ENCODE assay signal across 15 mouse cellular contexts in the genomic region with DNA sequence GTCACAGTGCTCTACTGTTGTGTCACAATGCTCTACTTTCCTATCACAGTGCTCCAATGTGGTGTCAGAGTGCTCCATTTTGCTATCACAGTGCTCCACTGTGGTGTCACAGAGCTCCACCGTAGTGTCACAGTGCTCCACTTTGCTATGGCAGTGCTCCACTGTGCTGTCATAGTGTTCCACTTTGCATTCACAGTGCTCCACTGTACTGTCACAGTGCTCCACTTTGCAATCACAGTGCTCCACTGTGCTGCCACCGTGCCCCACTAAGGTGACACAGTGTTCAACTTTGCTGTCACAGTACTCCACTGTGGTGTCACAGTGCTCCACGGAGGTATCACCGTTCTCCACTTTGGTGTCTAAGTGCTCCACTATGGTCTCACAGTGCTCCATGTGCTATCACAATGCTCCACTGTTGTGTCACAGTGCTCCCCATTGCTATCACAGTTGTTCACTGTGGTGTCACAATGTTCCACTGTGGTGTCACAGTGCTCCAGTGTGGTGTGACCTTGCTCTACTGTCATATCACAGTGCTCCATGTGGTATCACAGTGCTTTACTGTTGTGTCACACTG.
DNase-seq lines count a peak whose midpoint lies in the region; ATAC-seq lines count a peak whose summit lies in the region.
"Had no signal": no experiment of that assay in that cellular context is flagged by ENCODE, and none has a peak within 500 bp of the region (broad histone marks: within the 10 kb centered on the region; RNA-seq: fewer than 3 reads in every experiment).

No protein-coding gene starts in this region.

- no peak for ATAC-seq in forebrain, embryonic 11.5 days (replicated peaks; ENCODE audit: low FRiP score)
- ATAC-seq in forebrain, embryonic 15.5 days (replicated peaks): no peak
- ATAC-seq in kidney, embryonic 15.5 days (replicated peaks; ENCODE audit: low FRiP score): 0 out of 2 replicates have a peak, but pooled peaks have one; percentile 9
- ATAC-seq in kidney, embryonic 14.5 days (ENCODE audit: low FRiP score, low TSS enrichment): no peak
- ATAC-seq in neural tube, embryonic 13.5 days (ENCODE audit: low read depth): 0 out of 2 replicates have a peak, but pooled peaks have one; percentile 49
- ATAC-seq: hindbrain, embryonic 16.5 days; Patski had no signal

- H3K27me3 ChIP-seq in forebrain, embryonic 11.5 days (ENCODE audit: control insufficient read depth, insufficient read depth, low read length): no peaks in the 10 kb centered on the region
- no peaks in the 10 kb centered on the region for H3K27me3 ChIP-seq in forebrain, embryonic 15.5 days
- H3K27me3 ChIP-seq in kidney, embryonic 15.5 days: no peaks in the 10 kb centered on the region
- H3K27me3 ChIP-seq in kidney, embryonic 14.5 days (ENCODE audit: control insufficient read depth, insufficient read depth, low read length): no peaks in the 10 kb centered on the region
- no peaks in the 10 kb centered on the region for H3K27me3 ChIP-seq in neural tube, embryonic 13.5 days
- H3K27me3 ChIP-seq: Patski had no signal

- no peak overlapping the region for H3K4me3 ChIP-seq in forebrain, embryonic 11.5 days (ENCODE audit: low read depth, low read length)
- no peak overlapping the region for H3K4me3 ChIP-seq in forebrain, embryonic 15.5 days
- H3K4me3 ChIP-seq in kidney, embryonic 15.5 days (replicated peaks): no peak overlapping the region
- no peak overlapping the region for H3K4me3 ChIP-seq in kidney, embryonic 14.5 days (ENCODE audit: low read length)
- no peak overlapping the region for H3K4me3 ChIP-seq in neural tube, embryonic 13.5 days

- H3K9me3 ChIP-seq in forebrain, embryonic 11.5 days (ENCODE audit: control insufficient read depth, low read length): no peaks in the 10 kb centered on the region
- no peaks in the 10 kb centered on the region for H3K9me3 ChIP-seq in forebrain, embryonic 15.5 days
- H3K9me3 ChIP-seq in kidney, embryonic 15.5 days (replicated peaks): no peaks in the 10 kb centered on the region
- H3K9me3 ChIP-seq in kidney, embryonic 14.5 days (ENCODE audit: control insufficient read depth, low read length): no peaks in the 10 kb centered on the region
- H3K9me3 ChIP-seq in neural tube, embryonic 13.5 days: no peaks in the 10 kb centered on the region

- H3K4me1 ChIP-seq in forebrain, embryonic 11.5 days (replicated peaks; ENCODE audit: control insufficient read depth, insufficient read depth, low read length): no peaks in the 10 kb centered on the region
- H3K4me1 ChIP-seq in forebrain, embryonic 15.5 days: no peaks in the 10 kb centered on the region
- no peaks in the 10 kb centered on the region for H3K4me1 ChIP-seq in kidney, embryonic 15.5 days
- H3K4me1 ChIP-seq in kidney, embryonic 14.5 days (ENCODE audit: control insufficient read depth, insufficient read depth, low read length): no peaks in the 10 kb centered on the region
- H3K4me1 ChIP-seq in neural tube, embryonic 13.5 days (replicated peaks): no peaks in the 10 kb centered on the region

- H3K27ac ChIP-seq in forebrain, embryonic 11.5 days (ENCODE audit: low read depth, low read length): no peak overlapping the region
- H3K27ac ChIP-seq in forebrain, embryonic 15.5 days (replicated peaks): no peak overlapping the region
- no peak overlapping the region for H3K27ac ChIP-seq in kidney, embryonic 15.5 days
- no peak overlapping the region for H3K27ac ChIP-seq in kidney, embryonic 14.5 days (ENCODE audit: low read depth, low read length)
- no peak overlapping the region for H3K27ac ChIP-seq in neural tube, embryonic 13.5 days (replicated peaks)
- H3K27ac ChIP-seq: macrophage had no signal

- 90% methylated on average over 4 of the region's 4 CpGs for WGBS in forebrain, embryonic 11.5 days
- 90% methylated on average over 4 of the region's 4 CpGs for WGBS in forebrain, embryonic 15.5 days
- WGBS in kidney, embryonic 15.5 days: 88% methylated on average over 4 of the region's 4 CpGs
- WGBS in kidney, embryonic 14.5 days: 87% methylated on average over 4 of the region's 4 CpGs
- 97% methylated on average over 4 of the region's 4 CpGs for WGBS in neural tube, embryonic 13.5 days

- peak; percentile 43 for DNase-seq in forebrain, embryonic 11.5 days (ENCODE audit: low spot score)
- DNase-seq in spleen, postnatal 10 days (ENCODE audit: low spot score in 2 of 2): peak; percentile 4 to 11
- DNase-seq in spleen, adult 12 weeks (ENCODE audit: low spot score): no peak
- DNase-seq in lung, postnatal 10 days: no peak
- DNase-seq: cerebellum, postnatal 14 days; kidney, adult 8-10 months; left cerebral cortex, postnatal 4 days; lung, adult 18-20 months had no signal

- H3K36me3 ChIP-seq in forebrain, embryonic 11.5 days (ENCODE audit: control insufficient read depth, insufficient read depth, low read length): no peaks in the 10 kb centered on the region
- H3K36me3 ChIP-seq in forebrain, embryonic 15.5 days: no peaks in the 10 kb centered on the region
- no peaks in the 10 kb centered on the region for H3K36me3 ChIP-seq in kidney, embryonic 15.5 days
- H3K36me3 ChIP-seq in kidney, embryonic 14.5 days (ENCODE audit: control insufficient read depth, insufficient read depth, low read length): no peaks in the 10 kb centered on the region
- H3K36me3 ChIP-seq in neural tube, embryonic 13.5 days: no peaks in the 10 kb centered on the region

- H3K9ac ChIP-seq in forebrain, embryonic 11.5 days (ENCODE audit: low read length): no peak overlapping the region
- H3K9ac ChIP-seq in forebrain, embryonic 15.5 days (replicated peaks): no peak overlapping the region
- no peak overlapping the region for H3K9ac ChIP-seq in kidney, embryonic 15.5 days
- no peak overlapping the region for H3K9ac ChIP-seq in kidney, embryonic 14.5 days (ENCODE audit: low read depth, low read length)
- no peak overlapping the region for H3K9ac ChIP-seq in neural tube, embryonic 13.5 days

- H3K4me2 ChIP-seq in forebrain, embryonic 11.5 days (ENCODE audit: low read depth, low read length, severe bottlenecking): no peak overlapping the region
- H3K4me2 ChIP-seq in forebrain, embryonic 15.5 days (replicated peaks): no peak overlapping the region
- no peak overlapping the region for H3K4me2 ChIP-seq in kidney, embryonic 15.5 days
- H3K4me2 ChIP-seq in kidney, embryonic 14.5 days (replicated peaks; ENCODE audit: low read depth, low read length): no peak overlapping the region
- H3K4me2 ChIP-seq in neural tube, embryonic 13.5 days: no peak overlapping the region

Comparison
In these comparisons a context has a peak if more than half of its experiments do, and no peak if none do; other contexts are left out.
1. ATAC-seq: peak in kidney, embryonic 15.5 days (single experiment) and neural tube, embryonic 13.5 days (single experiment); none in forebrain, embryonic 11.5 days (single experiment), forebrain, embryonic 15.5 days (single experiment) and kidney, embryonic 14.5 days (single experiment).
2. DNase-seq: peak in forebrain, embryonic 11.5 days (single experiment) and spleen, postnatal 10 days (2 of 2); none in spleen, adult 12 weeks (single experiment) and lung, postnatal 10 days (single experiment).